Mouse (Mus musculus) liver, postnatal 0 days (tissue): ENCODE measurements around the gene 2700081O15Rik. TPM values are rescaled to one million over a fixed set of nuclear protein-coding genes. Genes with fewer than 3 reads are reported as not detected.

Experiments
- ATAC-seq: fragments of 200-750 bp; cut with Nextera tagmentation; 2 replicates; pipeline ENCODE4 v1.8.0; 2017; ENCODE audit warnings: mild to moderate bottlenecking, moderate library complexity
- DNase-seq: peaks from one replicate; pipeline ENCODE4 v3.0.0-alpha.2; 2016
- H3K27ac ChIP-seq: fragments of 300-500 bp; sonication (generic); 2 replicates; pipeline ENCODE4 v1.5.1; 2014; ENCODE audit warnings: antibody characterized with exemption, moderate library complexity, mild to moderate bottlenecking, low read depth
- H3K27me3 ChIP-seq: fragments of 300-500 bp; sonication (generic); 2 replicates; pipeline ENCODE4 v1.6.1; 2014; ENCODE audit warnings: low read length, control low read depth, mixed read lengths; ENCODE audit not compliant: insufficient read depth
- H3K36me3 ChIP-seq: fragments of 300-500 bp; sonication (generic); replicated peaks from 2 replicates; pipeline ENCODE4 v1.6.1; 2014; ENCODE audit warnings: mild to moderate bottlenecking, control low read depth, low read length, moderate library complexity, mixed read lengths; ENCODE audit not compliant: insufficient read depth
- H3K4me1 ChIP-seq: fragments of 300-500 bp; sonication (generic); 2 replicates; pipeline ENCODE4 v1.6.1; 2014; ENCODE audit warnings: antibody characterized with exemption, mild to moderate bottlenecking, control low read depth; ENCODE audit not compliant: insufficient read depth
- H3K4me2 ChIP-seq: fragments of 300-500 bp; sonication (generic); 2 replicates; pipeline ENCODE4 v1.6.1; 2014; ENCODE audit warnings: low read depth, mild to moderate bottlenecking, low read length, moderate library complexity, mixed read lengths
- H3K4me3 ChIP-seq: fragments of 300-500 bp; sonication (generic); 2 replicates; pipeline ENCODE4 v1.5.1; 2014; ENCODE audit warnings: low read depth, low read length
- H3K9ac ChIP-seq: fragments of 300-500 bp; sonication (generic); replicated peaks from 2 replicates; pipeline ENCODE4 v1.6.1; 2014; ENCODE audit warnings: mild to moderate bottlenecking, moderate library complexity
- H3K9me3 ChIP-seq: fragments of 300-500 bp; sonication (generic); 2 replicates; pipeline ENCODE4 v1.6.1; 2016; ENCODE audit warnings: mild to moderate bottlenecking, control low read depth, low read length, mixed read lengths
- CTCF ChIP-seq: sonication (generic); IDR thresholded peaks from 2 replicates; pipeline ENCODE4 v1.5.1; 2016; ENCODE audit warnings: antibody characterized with exemption, low read depth
- EP300 ChIP-seq: IDR thresholded peaks from 2 replicates; pipeline ENCODE4 v1.6.1; 2016; ENCODE audit warnings: antibody characterized with exemption, low read depth, mild to moderate bottlenecking
- WGBS: fragments of 180-500 bp; shearing (Covaris S2); extraction: QIAGEN DNeasy Blood & Tissue Kit; methylation state at CpG from one replicate; pipeline ENCODE4 v1.1.7; 2014; ENCODE audit not compliant: insufficient replicate concordance; 5-methylcytosine and 5-hydroxymethylcytosine counted together
- polyA plus RNA-seq: library from polyadenylated mRNA; unstranded; fragments of >200 nt; fragmentation: Nextera tagmentation; extraction: Ambion mirVana; gene quantifications from 2 replicates; pipeline ENCODE4 v1.2.1, GENCODE M21; 2015

2700081O15Rik gene
- polyA plus RNA-seq, 1 experiment from 2014 or later: 0.75 TPM

GRCm38 (mm10) chr19:7420841-7421601, 3.6 kb downstream of the 2700081O15Rik start:
- ATAC-seq (no peak), DNase-seq (no peak)
- H3K27ac ChIP-seq: no peak overlapping the region
- TF ChIP-seq EP300: no peak
- TF ChIP-seq CTCF: no peak
- H3K27me3 ChIP-seq: peaks cover 13% of the 10 kb centered on the region
- no peak overlapping the region for H3K9ac ChIP-seq
- no peaks in the 10 kb centered on the region for H3K9me3 ChIP-seq
- 82% methylated on average over 27 of the region's 27 CpGs for WGBS
- peaks cover 27% of the 10 kb centered on the region for H3K4me1 ChIP-seq
- H3K4me2 ChIP-seq: no peak overlapping the region
- H3K4me3 ChIP-seq: no peak overlapping the region
- peaks cover 1% of the 10 kb centered on the region; the same call in 1 of the 2 replicates for H3K36me3 ChIP-seq

GRCm38 (mm10) chr19:7421602-7422591, 4.5 kb downstream of the 2700081O15Rik start:
- DNase-seq (peak; percentile 35), ATAC-seq (no peak)
- Histone ChIP-seq H3K4me1 (peaks cover 22% of the 10 kb centered on the region), H3K4me2 (peak overlapping the region; percentile 66), H3K4me3 (no peak overlapping the region), H3K27ac (no peak overlapping the region), H3K27me3 (peaks cover 5% of the 10 kb centered on the region), H3K9me3 (no peaks in the 10 kb centered on the region), H3K9ac (no peak overlapping the region), H3K36me3 (peaks cover 9% of the 10 kb centered on the region; the same call in 1 of the 2 replicates)
- no peak for TF ChIP-seq CTCF
- no peak for TF ChIP-seq EP300
- 66% methylated on average over 42 of the region's 48 CpGs for WGBS

GRCm38 (mm10) chr19:7422656-7423027, 5.2 kb downstream of the 2700081O15Rik start:
- H3K4me2 ChIP-seq: peak overlapping the region; percentile 66
- no peak overlapping the region for H3K27ac ChIP-seq
- H3K4me3 ChIP-seq: 0 out of 2 replicates have a peak overlapping the region, but pooled peaks have one; percentile 15
- H3K9ac ChIP-seq: no peak overlapping the region
- H3K27me3 ChIP-seq: no peaks in the 10 kb centered on the region
- H3K4me1 ChIP-seq: peaks cover 21% of the 10 kb centered on the region
- WGBS: 71% methylated on average over 33 of the region's 35 CpGs
- DNase-seq (no peak), ATAC-seq (no peak)
- H3K36me3 ChIP-seq: peaks cover 17% of the 10 kb centered on the region
- H3K9me3 ChIP-seq: no peaks in the 10 kb centered on the region
- no peak for TF ChIP-seq EP300
- TF ChIP-seq CTCF: no peak

- no peaks in the 10 kb centered on the region for H3K9me3 ChIP-seq
- no peaks in the 10 kb centered on the region for H3K27me3 ChIP-seq
- H3K36me3 ChIP-seq: peaks cover 22% of the 10 kb centered on the region
- peak overlapping the region; percentile 66 for H3K4me2 ChIP-seq
- H3K27ac ChIP-seq: no peak overlapping the region
- H3K9ac ChIP-seq: no peak overlapping the region
- TF ChIP-seq CTCF (no peak), EP300 (no peak)
- 63% methylated on average over 50 of the region's 51 CpGs for WGBS
- DNase-seq (peak; percentile 73), ATAC-seq (peak; percentile 64)
- H3K4me3 ChIP-seq: peak overlapping the region; percentile 15; the same call in 1 of the 2 replicates
- peaks cover 20% of the 10 kb centered on the region for H3K4me1 ChIP-seq
These were observed 5.7 kb downstream of the 2700081O15Rik start for GRCm38 (mm10) chr19:7423028-7423655.

- peak overlapping the region; percentile 15; the same call in 1 of the 2 replicates for H3K4me3 ChIP-seq
- peaks cover 27% of the 10 kb centered on the region for H3K36me3 ChIP-seq
- no peak for TF ChIP-seq EP300
- TF ChIP-seq CTCF: no peak
- no peaks in the 10 kb centered on the region for H3K9me3 ChIP-seq
- H3K27me3 ChIP-seq: no peaks in the 10 kb centered on the region
- ATAC-seq: 0 out of 2 replicates have a peak, but pooled peaks have one; percentile 6
- 75% methylated on average over 14 of the region's 16 CpGs for WGBS
- H3K4me1 ChIP-seq: peaks cover 15% of the 10 kb centered on the region
- DNase-seq: no peak
- H3K4me2 ChIP-seq: peak overlapping the region; percentile 66
- H3K9ac ChIP-seq: no peak overlapping the region
- H3K27ac ChIP-seq: no peak overlapping the region
These were observed 6.2 kb downstream of the 2700081O15Rik start for GRCm38 (mm10) chr19:7423656-7424030.

GRCm38 (mm10) chr19:7424131-7424530, 6.7 kb downstream of the 2700081O15Rik start:
- DNase-seq (no peak), ATAC-seq (no peak)
- Histone ChIP-seq H3K27ac (no peak overlapping the region), H3K4me1 (peaks cover 11% of the 10 kb centered on the region), H3K9ac (no peak overlapping the region), H3K27me3 (no peaks in the 10 kb centered on the region), H3K4me3 (no peak overlapping the region), H3K9me3 (no peaks in the 10 kb centered on the region), H3K4me2 (no peak overlapping the region), H3K36me3 (peaks cover 28% of the 10 kb centered on the region)
- 83% methylated on average over 7 of the region's 7 CpGs for WGBS
- TF ChIP-seq CTCF (no peak), EP300 (no peak)
